Mouse (Mus musculus) embryo, embryonic 10 days (tissue): ENCODE results near the gene Ctrb1.

Source experiments
- DNase-seq: peaks from one replicate; pipeline ENCODE4 v3.0.0-alpha.2; 2015; ENCODE audit warnings: low spot score

Gene Ctrb1

GRCm38 (mm10) chr8:111690960-111691445 is at the start of gene Ctrb1:
TSS of gene Ctrb1 (minus strand) at chr8:111691010.
- DNase-seq: no peak

- DNase-seq: no peak
These were observed 49.5 kb upstream of the Ctrb1 start for GRCm38 (mm10) chr8:111740301-111740711.

- no peak for DNase-seq
These were observed 48.8 kb upstream of the Ctrb1 start for GRCm38 (mm10) chr8:111739604-111740003.

GRCm38 (mm10) chr8:111738867-111739266 is 48.1 kb upstream of the Ctrb1 start:
- DNase-seq: no peak

GRCm38 (mm10) chr8:111736321-111736720 is 45.5 kb upstream of the Ctrb1 start:
- DNase-seq: no peak

- no peak for DNase-seq
These were observed 45.0 kb upstream of the Ctrb1 start for GRCm38 (mm10) chr8:111735791-111736190.

- no peak for DNase-seq
These were observed 44.5 kb upstream of the Ctrb1 start for GRCm38 (mm10) chr8:111735335-111735761.

GRCm38 (mm10) chr8:111734244-111734960 is 43.6 kb upstream of the Ctrb1 start:
- no peak for DNase-seq

- peak; percentile 76 for DNase-seq
These were observed 42.9 kb upstream of the Ctrb1 start for GRCm38 (mm10) chr8:111733581-111734243.

- DNase-seq: no peak
These were observed 41.7 kb upstream of the Ctrb1 start for GRCm38 (mm10) chr8:111732406-111733085.

- DNase-seq: peak; percentile 99
These were observed 41.2 kb upstream of the Ctrb1 start for GRCm38 (mm10) chr8:111732004-111732403.

- DNase-seq: peak; percentile 42
These were observed 40.6 kb upstream of the Ctrb1 start for GRCm38 (mm10) chr8:111731231-111731977.

GRCm38 (mm10) chr8:111729233-111730170 is 38.7 kb upstream of the Ctrb1 start:
- DNase-seq: no peak

GRCm38 (mm10) chr8:111728481-111728880 is 37.7 kb upstream of the Ctrb1 start:
- DNase-seq: no peak

GRCm38 (mm10) chr8:111727553-111727952 is 36.7 kb upstream of the Ctrb1 start:
- DNase-seq: no peak

- peak; percentile 51 for DNase-seq
These were observed 35.5 kb upstream of the Ctrb1 start for GRCm38 (mm10) chr8:111726102-111726900.

- no peak for DNase-seq
These were observed 34.5 kb upstream of the Ctrb1 start for GRCm38 (mm10) chr8:111725341-111725740.

GRCm38 (mm10) chr8:111720115-111720544 is 29.3 kb upstream of the Ctrb1 start:
- no peak for DNase-seq

GRCm38 (mm10) chr8:111718937-111719336 is 28.1 kb upstream of the Ctrb1 start:
- DNase-seq: no peak

GRCm38 (mm10) chr8:111717866-111718265 is 27.1 kb upstream of the Ctrb1 start:
- no peak for DNase-seq
